Mouse (Mus musculus) liver, adult 2 months (tissue): ENCODE data around the gene Msx2. TPM values are rescaled to one million over a fixed set of nuclear protein-coding genes. Genes with fewer than 3 reads are reported as not detected.
A peak's percentile ranks its signal among the peaks of the same experiment; 100 is the strongest.

ENCODE experiments used
- DNase-seq: peaks from one replicate; pipeline ENCODE4 v3.0.0-alpha.2; 2011; ENCODE audit warnings: low read depth, low spot score; ENCODE audit errors: extremely low read depth
- H3K27ac ChIP-seq: fragments of 200-500 bp; replicated peaks from 2 replicates; pipeline ENCODE4 v1.5.1; 2012; ENCODE audit warnings: low read depth, mild to moderate bottlenecking, control low read depth, inconsistent platforms, low read length; ENCODE audit not compliant: insufficient read depth
- H3K27me3 ChIP-seq: fragments of 200-500 bp; 2 replicates; pipeline ENCODE4 v1.6.1; 2012; ENCODE audit warnings: mild to moderate bottlenecking, moderate library complexity, low read length, inconsistent platforms; ENCODE audit not compliant: control insufficient read depth, insufficient read depth
- H3K36me3 ChIP-seq: fragments of 200-500 bp; 2 replicates; pipeline ENCODE4 v1.6.1; 2012; ENCODE audit warnings: low read length, inconsistent platforms; ENCODE audit not compliant: control insufficient read depth, insufficient read depth
- H3K4me1 ChIP-seq: fragments of 200-500 bp; 2 replicates; pipeline ENCODE4 v1.6.1; 2011; ENCODE audit warnings: low read length; ENCODE audit not compliant: control insufficient read depth, insufficient read depth
- H3K4me3 ChIP-seq: fragments of 200-500 bp; 2 replicates; pipeline ENCODE4 v1.5.1; 2011; ENCODE audit warnings: low read depth, mild to moderate bottlenecking, control low read depth, low read length, moderate library complexity; ENCODE audit not compliant: insufficient read depth
- H3K79me2 ChIP-seq: fragments of 200-500 bp; 2 replicates; pipeline ENCODE4 v1.6.1; 2012; ENCODE audit warnings: inconsistent platforms, mild to moderate bottlenecking, low read length, moderate library complexity; ENCODE audit not compliant: control insufficient read depth, insufficient read depth
- H3K9ac ChIP-seq: fragments of 200-500 bp; 2 replicates; pipeline ENCODE4 v1.6.1; 2012; ENCODE audit warnings: low read depth, mild to moderate bottlenecking, control low read depth, inconsistent platforms, low read length
- CTCF ChIP-seq: fragments of 200-500 bp; IDR thresholded peaks from 2 replicates; pipeline ENCODE4 v1.5.1; 2011; ENCODE audit warnings: low read depth, low read length, control low read depth
- POLR2A ChIP-seq: fragments of 200-500 bp; IDR thresholded peaks from 2 replicates; pipeline ENCODE4 v1.6.1; 2011; ENCODE audit warnings: low read length, control low read depth; ENCODE audit not compliant: insufficient read depth; ENCODE audit errors: extremely low read depth
- WGBS: fragments of 180-500 bp; shearing (Covaris S2); methylation state at CpG from one replicate; pipeline ENCODE4 v1.1.7; 2018; 5-methylcytosine and 5-hydroxymethylcytosine counted together
- polyA plus RNA-seq: library from polyadenylated mRNA; depleted of rRNA; stranded (reverse); fragments of >200 nt; gene quantifications from 2 replicates; pipeline ENCODE4 v1.2.3, GENCODE M21; 2012
- total RNA-seq: library from RNA; depleted of rRNA; stranded (reverse); fragments of >200 nt; gene quantifications from 2 replicates; pipeline ENCODE4 v1.2.3, GENCODE M21; 2014

Msx2 gene
- total and polyA plus RNA-seq, 2 experiments = not detected

- no peak for DNase-seq
- peaks cover 16% of the 10 kb centered on the region; the same call in 1 of the 2 replicates for H3K27me3 ChIP-seq
- H3K4me1 ChIP-seq = no peaks in the 10 kb centered on the region
- no peak overlapping the region for H3K9ac ChIP-seq
- no peak for TF ChIP-seq CTCF
- TF ChIP-seq POLR2A = no peak
- 7% methylated on average over 7 of the region's 7 CpGs for WGBS
- H3K4me3 ChIP-seq = no peak overlapping the region
- H3K36me3 ChIP-seq = no peaks in the 10 kb centered on the region
- H3K27ac ChIP-seq = no peak overlapping the region
- no peaks in the 10 kb centered on the region for H3K79me2 ChIP-seq
These were observed 9.8 kb downstream of the Msx2 start for GRCm38 (mm10) chr13:53463037-53463436.

- no peak for DNase-seq
- WGBS = 3% methylated on average over 15 of the region's 15 CpGs
- Histone ChIP-seq H3K9ac (no peak overlapping the region), H3K4me3 (no peak overlapping the region), H3K36me3 (no peaks in the 10 kb centered on the region), H3K27ac (no peak overlapping the region), H3K79me2 (no peaks in the 10 kb centered on the region), H3K4me1 (no peaks in the 10 kb centered on the region), H3K27me3 (peaks cover 16% of the 10 kb centered on the region; the same call in 1 of the 2 replicates)
- TF ChIP-seq CTCF = no peak
These were observed 10.3 kb downstream of the Msx2 start for GRCm38 (mm10) chr13:53462649-53462970.

- DNase-seq = no peak
- no peak overlapping the region for H3K4me3 ChIP-seq
- no peaks in the 10 kb centered on the region for H3K4me1 ChIP-seq
- H3K36me3 ChIP-seq = no peaks in the 10 kb centered on the region
- H3K27me3 ChIP-seq = peaks cover 16% of the 10 kb centered on the region; the same call in 1 of the 2 replicates
- no peak overlapping the region for H3K27ac ChIP-seq
- no peak overlapping the region for H3K9ac ChIP-seq
- H3K79me2 ChIP-seq = no peaks in the 10 kb centered on the region
- TF ChIP-seq POLR2A (no peak), CTCF (peak; percentile 39; the same call in 1 of the 2 replicates)
- WGBS = 2% methylated on average over 51 of the region's 51 CpGs
These were observed 10.8 kb downstream of the Msx2 start for GRCm38 (mm10) chr13:53461855-53462648.

GRCm38 (mm10) chr13:53461346-53461745 lies 11.5 kb downstream of the Msx2 start:
- Histone ChIP-seq H3K36me3 (no peaks in the 10 kb centered on the region), H3K27ac (no peak overlapping the region), H3K4me1 (no peaks in the 10 kb centered on the region), H3K9ac (no peak overlapping the region), H3K79me2 (no peaks in the 10 kb centered on the region), H3K27me3 (peaks cover 16% of the 10 kb centered on the region; the same call in 1 of the 2 replicates), H3K4me3 (no peak overlapping the region)
- TF ChIP-seq CTCF = no peak
- no peak for TF ChIP-seq POLR2A
- DNase-seq = no peak
- 35% methylated on average over 2 of the region's 2 CpGs for WGBS

DNA sequence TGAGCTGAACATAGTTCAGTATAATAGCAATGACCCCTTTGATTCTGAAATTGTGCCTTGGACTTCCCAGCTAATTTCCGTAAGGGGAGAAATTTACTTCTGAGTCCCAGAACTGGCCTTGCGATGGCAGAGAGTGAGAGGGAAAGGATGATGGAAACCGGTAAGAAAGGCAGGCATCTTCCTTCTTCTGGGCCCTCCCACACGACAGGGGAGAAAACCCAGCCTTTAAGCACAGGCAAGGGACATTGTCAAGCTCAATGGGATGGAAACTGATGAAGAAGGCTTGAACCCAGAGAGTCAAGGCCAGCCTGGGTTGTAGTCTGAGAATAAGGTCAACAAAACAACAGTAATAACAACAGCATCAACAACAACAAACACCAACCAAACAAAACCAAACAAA lies 14.1 kb downstream of the Msx2 start:
- TF ChIP-seq POLR2A = no peak
- TF ChIP-seq CTCF = no peak
- no peaks in the 10 kb centered on the region for H3K4me1 ChIP-seq
- H3K27me3 ChIP-seq = 0 out of 2 replicates have a peak, but pooled peaks cover 7% of the 10 kb centered on the region
- H3K79me2 ChIP-seq = no peaks in the 10 kb centered on the region
- no peak overlapping the region for H3K9ac ChIP-seq
- 68% methylated on average over 4 of the region's 4 CpGs for WGBS
- H3K27ac ChIP-seq = no peak overlapping the region
- no peak overlapping the region for H3K4me3 ChIP-seq
- no peak for DNase-seq
- no peaks in the 10 kb centered on the region for H3K36me3 ChIP-seq

DNA sequence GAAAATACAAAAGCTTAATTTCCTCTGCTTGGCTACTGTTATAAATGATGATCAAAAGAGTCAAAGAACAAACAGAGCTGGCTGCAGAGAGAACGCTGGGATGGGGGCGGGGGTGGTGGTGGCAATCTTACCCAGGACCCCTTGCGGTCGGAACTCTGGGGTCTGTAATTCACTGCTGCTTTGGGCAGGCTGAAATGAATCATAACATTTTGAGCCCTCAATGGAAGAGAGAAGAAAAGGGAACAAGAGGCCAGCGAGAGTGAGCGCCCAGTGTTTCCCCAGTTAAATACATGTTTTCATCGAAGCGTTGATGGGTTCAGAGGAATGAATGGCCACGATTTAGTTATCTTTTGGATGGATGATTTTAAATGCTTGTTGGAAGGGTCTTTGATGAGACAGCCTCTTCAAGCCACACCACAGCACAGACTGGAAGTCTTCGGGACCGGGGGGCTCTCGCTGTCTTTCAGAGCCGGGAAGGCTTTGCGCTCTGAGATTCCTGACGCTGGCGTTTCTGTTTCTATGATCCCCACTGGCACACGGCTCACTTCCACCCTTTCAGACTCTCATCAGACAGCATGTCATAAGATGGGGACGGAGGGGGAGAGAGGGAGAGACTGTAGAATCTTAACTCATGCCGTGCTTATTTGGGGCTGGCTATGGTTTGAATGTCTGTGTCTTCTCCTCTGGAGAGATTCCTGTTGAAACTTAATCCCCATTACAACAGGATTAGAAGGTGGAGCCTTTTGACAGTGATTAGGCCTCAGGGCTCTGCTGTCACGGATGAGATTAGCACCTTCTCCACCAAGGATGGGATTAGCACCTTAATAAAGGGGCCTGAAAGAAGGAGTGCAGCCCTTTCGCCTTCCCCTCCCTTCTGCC lies 17.8 kb downstream of the Msx2 start:
- Histone ChIP-seq H3K4me1 (no peaks in the 10 kb centered on the region), H3K27ac (no peak overlapping the region), H3K79me2 (no peaks in the 10 kb centered on the region), H3K36me3 (no peaks in the 10 kb centered on the region), H3K4me3 (no peak overlapping the region), H3K9ac (no peak overlapping the region), H3K27me3 (peaks cover 2% of the 10 kb centered on the region; the same call in 1 of the 2 replicates)
- no peak for DNase-seq
- 13% methylated on average over 21 of the region's 21 CpGs for WGBS
- TF ChIP-seq POLR2A (no peak), CTCF (no peak)
